Mouse (Mus musculus) testis, postnatal 10 days (tissue): ENCODE data around the gene Zfp599.
"Not testable (repeated sequence)": the region's sequence is repeated elsewhere in the genome, so short reads cannot be mapped to it uniquely, and the experiment has no call there.

ENCODE experiments used
- DNase-seq: peaks from one replicate; pipeline ENCODE4 v3.0.0; 2021; ENCODE audit warnings: low spot score

Gene Zfp599

GRCm38 (mm10) chr9:22259184-22260091, at the start of gene Zfp599:
TSS of gene Zfp599 (minus strand) at chr9:22259895.
- peak; percentile 72 for DNase-seq

- DNase-seq = not testable (repeated sequence)
These were observed 48.2 kb upstream of the Zfp599 start for GRCm38 (mm10) chr9:22307920-22308262.

- DNase-seq = peak; percentile 89
These were observed 47.6 kb upstream of the Zfp599 start, which contains the start of gene Zfp810 for GRCm38 (mm10) chr9:22307156-22307919. TSS of gene Zfp810 (minus strand) at chr9:22307648.

- DNase-seq = no peak
These were observed 47.0 kb upstream of the Zfp599 start for GRCm38 (mm10) chr9:22306726-22307125.

GRCm38 (mm10) chr9:22302199-22302598, 42.5 kb upstream of the Zfp599 start:
- no peak for DNase-seq

GRCm38 (mm10) chr9:22278733-22279132, 19.0 kb upstream of the Zfp599 start:
- DNase-seq = no peak

GRCm38 (mm10) chr9:22268886-22269285, 9.2 kb upstream of the Zfp599 start:
- DNase-seq = no peak

- no peak for DNase-seq
These were observed 2.9 kb upstream of the Zfp599 start for GRCm38 (mm10) chr9:22262611-22263010.

GRCm38 (mm10) chr9:22261594-22261993, 1.9 kb upstream of the Zfp599 start:
- DNase-seq = no peak

- DNase-seq = no peak
These were observed 362 bp upstream of the Zfp599 start for GRCm38 (mm10) chr9:22260092-22260422.

GRCm38 (mm10) chr9:22258784-22259183, 911 bp downstream of the Zfp599 start:
- DNase-seq = no peak

- DNase-seq = no peak
These were observed 3.1 kb downstream of the Zfp599 start for GRCm38 (mm10) chr9:22256579-22256978.

GRCm38 (mm10) chr9:22244242-22244641, 15.5 kb downstream of the Zfp599 start:
- DNase-seq = no peak

GRCm38 (mm10) chr9:22240001-22240400, 19.7 kb downstream of the Zfp599 start:
- no peak for DNase-seq

- DNase-seq = no peak
These were observed 29.1 kb downstream of the Zfp599 start for GRCm38 (mm10) chr9:22230556-22230955.

GRCm38 (mm10) chr9:22230061-22230460, 29.6 kb downstream of the Zfp599 start:
- DNase-seq = no peak

GRCm38 (mm10) chr9:22229386-22230026, 30.2 kb downstream of the Zfp599 start:
- no peak for DNase-seq

- DNase-seq = peak; percentile 46
These were observed 32.8 kb downstream of the Zfp599 start for GRCm38 (mm10) chr9:22226846-22227245.

- DNase-seq = not testable (repeated sequence)
These were observed 33.4 kb downstream of the Zfp599 start for GRCm38 (mm10) chr9:22226389-22226673.

- peak; percentile 98 for DNase-seq
These were observed 33.9 kb downstream of the Zfp599 start, which contains the start of gene Zfp809 for GRCm38 (mm10) chr9:22225581-22226388. TSS of gene Zfp809 (plus strand) at chr9:22225714.

GRCm38 (mm10) chr9:22224536-22225503, 34.9 kb downstream of the Zfp599 start:
- DNase-seq = no peak
